Mouse (Mus musculus): ENCODE results near the gene Rbm5. TPM values are rescaled to one million over a fixed set of nuclear protein-coding genes. Genes with fewer than 3 reads are reported as not detected.

Rbm5 gene
- polyA plus RNA-seq, 1 experiment from 2014 or later = 41.7 TPM

DNA sequence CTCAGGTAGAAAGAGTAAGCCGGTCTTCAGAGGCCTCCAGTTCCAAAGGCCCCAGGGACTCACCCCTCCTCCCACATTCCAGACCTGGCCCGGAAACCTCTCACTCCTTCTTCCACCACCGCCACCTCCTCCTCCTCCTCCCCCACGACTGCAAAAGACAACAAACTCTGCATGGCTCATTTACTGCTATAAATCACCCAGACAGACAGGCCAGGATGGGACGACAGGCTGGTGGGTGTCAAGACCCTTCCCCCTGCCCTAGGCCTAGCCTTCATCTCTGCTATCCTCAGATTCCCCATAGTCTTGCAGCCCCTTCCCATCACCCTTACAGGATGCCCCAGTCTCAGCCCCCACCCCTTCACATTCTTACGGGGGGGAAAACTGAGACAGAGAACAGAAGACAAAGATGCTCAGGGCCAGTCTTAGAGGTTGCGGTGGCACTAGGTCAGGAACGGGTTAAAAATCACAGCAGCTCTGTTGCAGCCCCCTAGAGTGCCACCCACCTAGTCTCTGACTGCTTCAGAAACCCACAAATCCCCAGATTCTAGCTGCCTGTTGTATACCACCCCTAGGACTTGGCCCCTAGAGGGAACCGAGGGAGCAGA lies 71.3 kb downstream of the Rbm5 start:
- H3K4me2 ChIP-seq (ENCODE audit: low read depth, low read length) = no peak overlapping the region
- H3K4me1 ChIP-seq (ENCODE audit: insufficient read depth) = peaks cover 10% of the 10 kb centered on the region
- no peak for ATAC-seq
- TF ChIP-seq CTCF (IDR thresholded peaks at IDR 0.05; ENCODE audit: low read depth) = no peak
- no peak for TF ChIP-seq EP300 (IDR thresholded peaks at IDR 0.05; ENCODE audit: low read depth)
- H3K27ac ChIP-seq (ENCODE audit: low read depth) = no peak overlapping the region
- no peaks in the 10 kb centered on the region for H3K36me3 ChIP-seq (replicated peaks; ENCODE audit: insufficient read depth, low read length)
- 48% methylated on average over 9 of the region's 9 CpGs for WGBS (ENCODE audit: insufficient replicate concordance)
- peaks cover 3% of the 10 kb centered on the region; the same call in 1 of the 2 replicates for H3K27me3 ChIP-seq (ENCODE audit: insufficient read depth, low read length)
- H3K4me3 ChIP-seq (ENCODE audit: low read depth, low read length) = no peak overlapping the region
- H3K9ac ChIP-seq (replicated peaks) = no peak overlapping the region
- no peaks in the 10 kb centered on the region for H3K9me3 ChIP-seq (ENCODE audit: low read length)
- no peak for DNase-seq

DNA sequence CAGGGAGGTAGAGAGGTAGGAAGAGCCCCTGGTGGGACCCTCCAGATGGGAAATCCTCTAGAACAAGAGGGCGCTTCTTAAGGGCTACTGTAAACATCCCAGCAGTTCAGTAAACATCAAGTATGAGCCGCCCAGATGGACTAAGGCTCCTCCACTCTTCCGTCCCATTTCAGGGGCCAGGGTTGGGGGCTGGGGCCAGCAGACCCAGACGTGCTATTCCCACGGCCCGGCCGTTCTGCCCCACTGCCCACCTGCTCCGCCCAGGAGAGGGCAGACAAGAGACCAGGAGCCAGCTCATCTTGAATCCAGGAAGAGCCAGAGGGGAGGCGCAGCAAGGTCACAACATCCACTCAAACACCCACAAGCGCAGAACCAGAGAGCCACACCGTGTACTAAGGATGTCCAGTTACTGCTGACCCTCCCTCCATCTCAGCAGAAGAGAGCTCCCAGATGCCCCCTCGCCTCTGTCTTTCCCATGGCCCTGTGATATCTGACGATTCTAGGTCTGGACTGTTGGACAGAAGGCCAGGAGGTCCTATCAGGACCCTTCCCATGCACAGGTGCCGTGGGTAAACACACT lies 72.1 kb downstream of the Rbm5 start:
- Histone ChIP-seq H3K4me1 (ENCODE audit: insufficient read depth) (peaks cover 10% of the 10 kb centered on the region), H3K4me2 (ENCODE audit: low read depth, low read length) (no peak overlapping the region), H3K9me3 (ENCODE audit: low read length) (no peaks in the 10 kb centered on the region), H3K27me3 (ENCODE audit: insufficient read depth, low read length) (no peaks in the 10 kb centered on the region; the same call in 1 of the 2 replicates), H3K27ac (ENCODE audit: low read depth) (no peak overlapping the region), H3K36me3 (replicated peaks; ENCODE audit: insufficient read depth, low read length) (no peaks in the 10 kb centered on the region), H3K9ac (replicated peaks) (no peak overlapping the region), H3K4me3 (ENCODE audit: low read depth, low read length) (no peak overlapping the region)
- no peak for ATAC-seq
- TF ChIP-seq CTCF (IDR thresholded peaks at IDR 0.05; ENCODE audit: low read depth) (peak; percentile 14; the same call in 1 of the 2 replicates), EP300 (IDR thresholded peaks at IDR 0.05; ENCODE audit: low read depth) (no peak)
- no peak for DNase-seq
- 42% methylated on average over 14 of the region's 14 CpGs for WGBS (ENCODE audit: insufficient replicate concordance)

GRCm38 (mm10) chr9:107697811-107698521 lies 72.8 kb downstream of the Rbm5 start:
- 68% methylated on average over 14 of the region's 14 CpGs for whole genome bisulfite sequencing (ENCODE audit: insufficient replicate concordance)
- TF ChIP-seq EP300 (IDR thresholded peaks at IDR 0.05; ENCODE audit: low read depth) = no peak
- Histone ChIP-seq H3K27me3 (ENCODE audit: insufficient read depth, low read length) (no peaks in the 10 kb centered on the region; the same call in 1 of the 2 replicates), H3K9me3 (ENCODE audit: low read length) (no peaks in the 10 kb centered on the region), H3K27ac (ENCODE audit: low read depth) (no peak overlapping the region), H3K4me2 (ENCODE audit: low read depth, low read length) (no peak overlapping the region), H3K4me1 (ENCODE audit: insufficient read depth) (peaks cover 8% of the 10 kb centered on the region), H3K36me3 (replicated peaks; ENCODE audit: insufficient read depth, low read length) (no peaks in the 10 kb centered on the region), H3K9ac (replicated peaks) (no peak overlapping the region), H3K4me3 (ENCODE audit: low read depth, low read length) (no peak overlapping the region)
- ATAC-seq (no peak), DNase-seq (no peak)

DNA sequence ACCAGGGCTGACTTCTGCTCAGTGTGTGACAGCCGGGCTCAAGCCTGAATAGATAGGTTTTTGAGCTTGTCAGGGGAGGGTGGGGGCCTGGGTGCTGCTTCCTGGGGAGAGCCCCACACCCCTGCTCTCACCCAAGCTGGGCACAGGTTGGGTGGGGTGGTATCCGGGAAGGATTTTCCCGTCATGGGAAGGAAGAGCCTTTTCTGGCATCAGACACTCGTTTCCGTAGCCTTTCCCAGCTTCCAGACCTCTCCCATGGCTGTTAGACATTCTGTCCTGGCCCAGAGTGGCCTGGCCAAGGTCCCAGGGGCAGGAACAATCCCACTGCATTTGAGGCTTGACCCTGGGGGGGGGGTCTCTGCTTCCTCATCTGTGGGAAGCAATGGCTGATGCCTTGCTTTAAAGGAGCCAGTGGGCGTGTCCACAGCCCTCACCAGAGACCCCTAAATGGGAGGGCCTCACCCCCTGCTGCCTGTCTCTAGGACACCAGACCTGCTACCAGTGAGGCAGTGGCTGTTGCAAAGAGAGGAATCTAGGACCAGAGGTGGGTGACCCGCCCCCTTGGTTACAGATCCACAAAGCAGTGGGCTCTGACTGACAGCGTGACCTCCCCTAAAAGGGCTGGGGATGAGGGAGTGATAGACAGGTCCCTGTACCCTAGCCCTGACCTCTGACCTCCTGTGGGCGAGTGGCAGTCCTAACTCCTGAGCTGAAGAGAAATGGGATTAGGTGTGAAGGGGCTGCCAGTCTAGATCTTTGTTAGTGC lies 73.8 kb downstream of the Rbm5 start:
- Histone ChIP-seq H3K9me3 (ENCODE audit: low read length) (no peaks in the 10 kb centered on the region), H3K27ac (ENCODE audit: low read depth) (peak overlapping the region; percentile 29; the same call in 1 of the 2 replicates), H3K4me3 (ENCODE audit: low read depth, low read length) (no peak overlapping the region), H3K36me3 (replicated peaks; ENCODE audit: insufficient read depth, low read length) (no peaks in the 10 kb centered on the region), H3K9ac (replicated peaks) (no peak overlapping the region), H3K4me2 (ENCODE audit: low read depth, low read length) (no peak overlapping the region), H3K27me3 (ENCODE audit: insufficient read depth, low read length) (no peaks in the 10 kb centered on the region; the same call in 1 of the 2 replicates), H3K4me1 (ENCODE audit: insufficient read depth) (peaks cover 8% of the 10 kb centered on the region)
- TF ChIP-seq EP300 (IDR thresholded peaks at IDR 0.05; ENCODE audit: low read depth) (no peak), CTCF (IDR thresholded peaks at IDR 0.05; ENCODE audit: low read depth) (no peak)
- ATAC-seq (no peak), DNase-seq (no peak)
- 60% methylated on average over 9 of the region's 9 CpGs for WGBS (ENCODE audit: insufficient replicate concordance)

DNA sequence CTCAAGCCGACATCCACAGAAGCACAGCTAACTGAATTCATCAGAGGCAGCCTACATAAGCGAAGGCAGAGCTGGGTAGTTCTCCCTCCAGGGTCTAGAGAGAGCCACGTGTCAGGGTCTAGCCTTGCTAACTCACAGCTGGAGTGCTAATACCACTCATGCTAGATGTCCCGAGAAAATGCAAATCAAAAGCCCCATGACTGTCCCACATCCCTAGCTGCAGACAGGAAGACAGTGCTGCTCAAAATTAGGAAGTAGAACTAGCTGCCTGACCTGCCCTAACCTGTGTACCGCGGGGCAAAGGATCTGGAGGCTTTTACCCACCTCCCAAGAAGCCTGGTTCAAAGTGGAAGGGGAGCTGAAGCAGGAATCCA lies 74.7 kb downstream of the Rbm5 start:
- Histone ChIP-seq H3K9ac (replicated peaks) (no peak overlapping the region), H3K9me3 (ENCODE audit: low read length) (no peaks in the 10 kb centered on the region), H3K4me1 (ENCODE audit: insufficient read depth) (peaks cover 8% of the 10 kb centered on the region), H3K4me3 (ENCODE audit: low read depth, low read length) (no peak overlapping the region), H3K4me2 (ENCODE audit: low read depth, low read length) (no peak overlapping the region), H3K27me3 (ENCODE audit: insufficient read depth, low read length) (no peaks in the 10 kb centered on the region; the same call in 1 of the 2 replicates), H3K27ac (ENCODE audit: low read depth) (peak overlapping the region; percentile 48), H3K36me3 (replicated peaks; ENCODE audit: insufficient read depth, low read length) (no peaks in the 10 kb centered on the region)
- WGBS (ENCODE audit: insufficient replicate concordance) = 20% methylated on average over 6 of the region's 6 CpGs
- no peak for ATAC-seq
- TF ChIP-seq CTCF (IDR thresholded peaks at IDR 0.05; ENCODE audit: low read depth) = no peak
- TF ChIP-seq EP300 (IDR thresholded peaks at IDR 0.05; ENCODE audit: low read depth) = no peak
- DNase-seq = no peak

Measured in liver, postnatal 0 days (tissue).